Mouse (Mus musculus): ENCODE data around the gene Gna14. TPM values are rescaled to one million over a fixed set of nuclear protein-coding genes. Genes with fewer than 3 reads are reported as not detected.

Gene Gna14
- polyA plus RNA-seq, 1 experiment from 2014 or later, result 0.73 TPM

- 86% methylated on average over 4 of the region's 4 CpGs for WGBS
- Histone ChIP-seq H3K4me1 (ENCODE audit: control insufficient read depth, insufficient read depth, low read length) (no peaks in the 10 kb centered on the region), H3K27me3 (ENCODE audit: control insufficient read depth, insufficient read depth, low read depth, low read length) (no peaks in the 10 kb centered on the region), H3K27ac (ENCODE audit: low read length) (no peak overlapping the region), H3K4me2 (ENCODE audit: low read length) (no peak overlapping the region), H3K36me3 (ENCODE audit: control insufficient read depth, insufficient read depth, low read length) (no peaks in the 10 kb centered on the region), H3K4me3 (ENCODE audit: low read depth, low read length) (no peak overlapping the region), H3K9ac (ENCODE audit: low read depth, low read length) (no peak overlapping the region), H3K9me3 (replicated peaks; ENCODE audit: control insufficient read depth, low read length, poor library complexity, severe bottlenecking) (no peaks in the 10 kb centered on the region)
- ATAC-seq, result no peak
These were observed 78.6 kb downstream of the Gna14 start for GRCm38 (mm10) chr19:16514201-16514600.

GRCm38 (mm10) chr19:16518569-16518968 is 83.0 kb downstream of the Gna14 start:
- Histone ChIP-seq H3K36me3 (ENCODE audit: control insufficient read depth, insufficient read depth, low read length) (no peaks in the 10 kb centered on the region), H3K27me3 (ENCODE audit: control insufficient read depth, insufficient read depth, low read depth, low read length) (no peaks in the 10 kb centered on the region), H3K4me1 (ENCODE audit: control insufficient read depth, insufficient read depth, low read length) (no peaks in the 10 kb centered on the region), H3K4me3 (ENCODE audit: low read depth, low read length) (no peak overlapping the region), H3K27ac (ENCODE audit: low read length) (no peak overlapping the region), H3K4me2 (ENCODE audit: low read length) (no peak overlapping the region), H3K9me3 (replicated peaks; ENCODE audit: control insufficient read depth, low read length, poor library complexity, severe bottlenecking) (no peaks in the 10 kb centered on the region), H3K9ac (ENCODE audit: low read depth, low read length) (no peak overlapping the region)
- WGBS, result 80% methylated on average over 3 of the region's 3 CpGs
- no peak for ATAC-seq

DNA sequence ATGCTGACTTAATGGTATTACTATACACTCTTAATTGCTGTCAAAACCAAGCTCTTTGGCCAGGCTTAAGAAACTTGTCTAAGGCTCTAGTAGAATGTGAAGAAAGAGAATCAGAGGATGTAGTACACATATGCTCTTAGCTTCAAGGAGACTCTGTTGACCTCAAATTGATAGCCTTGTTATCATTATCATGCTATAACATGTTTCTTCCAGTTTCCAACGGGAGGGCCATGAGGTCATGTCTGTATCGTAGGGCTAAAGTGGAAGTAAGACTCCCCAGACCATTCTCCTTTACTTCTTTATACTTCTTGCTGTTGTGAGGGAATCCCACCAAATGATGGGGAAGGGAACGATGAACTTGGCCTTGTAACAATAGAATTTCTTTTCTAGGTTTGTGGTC is 85.0 kb downstream of the Gna14 start:
- Histone ChIP-seq H3K27ac (ENCODE audit: low read length) (no peak overlapping the region), H3K27me3 (ENCODE audit: control insufficient read depth, insufficient read depth, low read depth, low read length) (no peaks in the 10 kb centered on the region), H3K4me1 (ENCODE audit: control insufficient read depth, insufficient read depth, low read length) (no peaks in the 10 kb centered on the region), H3K9me3 (replicated peaks; ENCODE audit: control insufficient read depth, low read length, poor library complexity, severe bottlenecking) (no peaks in the 10 kb centered on the region), H3K4me2 (ENCODE audit: low read length) (no peak overlapping the region), H3K9ac (ENCODE audit: low read depth, low read length) (no peak overlapping the region), H3K4me3 (ENCODE audit: low read depth, low read length) (no peak overlapping the region), H3K36me3 (ENCODE audit: control insufficient read depth, insufficient read depth, low read length) (no peaks in the 10 kb centered on the region)
- ATAC-seq, result no peak
- WGBS, result 92% methylated on average over 3 of the region's 3 CpGs

DNA sequence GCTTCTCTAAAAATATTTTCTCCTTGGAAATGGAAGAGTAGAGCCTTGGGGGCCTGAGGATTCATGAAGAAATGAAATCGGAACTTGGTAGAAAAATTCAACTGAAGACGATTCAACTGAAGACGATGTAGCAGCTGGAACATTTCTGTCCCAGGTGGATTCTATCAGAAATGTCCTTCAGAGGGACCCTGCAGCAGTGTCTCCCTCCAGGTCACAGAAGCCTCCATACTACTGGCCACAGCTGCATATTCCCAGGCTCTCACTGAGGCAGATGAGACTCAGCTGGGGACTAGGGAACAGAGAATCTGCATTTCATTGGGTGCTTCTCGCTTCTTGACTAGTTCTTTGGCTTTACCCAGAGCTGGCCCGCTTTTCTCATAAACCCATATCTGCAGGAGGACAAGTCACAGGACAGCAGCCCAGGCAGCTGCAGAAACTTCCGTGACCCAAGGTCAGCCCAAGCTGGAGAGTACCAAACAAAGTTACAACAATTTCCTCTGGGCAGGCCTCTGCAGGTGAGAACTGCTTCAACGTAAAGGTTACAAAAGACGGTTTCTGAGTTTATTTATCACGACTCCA is 90.8 kb downstream of the Gna14 start:
- Histone ChIP-seq H3K36me3 (ENCODE audit: control insufficient read depth, insufficient read depth, low read length) (no peaks in the 10 kb centered on the region), H3K4me2 (ENCODE audit: low read length) (no peak overlapping the region), H3K27ac (ENCODE audit: low read length) (no peak overlapping the region), H3K9me3 (replicated peaks; ENCODE audit: control insufficient read depth, low read length, poor library complexity, severe bottlenecking) (no peaks in the 10 kb centered on the region), H3K27me3 (ENCODE audit: control insufficient read depth, insufficient read depth, low read depth, low read length) (no peaks in the 10 kb centered on the region), H3K9ac (ENCODE audit: low read depth, low read length) (no peak overlapping the region), H3K4me1 (ENCODE audit: control insufficient read depth, insufficient read depth, low read length) (no peaks in the 10 kb centered on the region), H3K4me3 (ENCODE audit: low read depth, low read length) (no peak overlapping the region)
- WGBS, result 94% methylated on average over 9 of the region's 9 CpGs
- ATAC-seq, result no peak

DNA sequence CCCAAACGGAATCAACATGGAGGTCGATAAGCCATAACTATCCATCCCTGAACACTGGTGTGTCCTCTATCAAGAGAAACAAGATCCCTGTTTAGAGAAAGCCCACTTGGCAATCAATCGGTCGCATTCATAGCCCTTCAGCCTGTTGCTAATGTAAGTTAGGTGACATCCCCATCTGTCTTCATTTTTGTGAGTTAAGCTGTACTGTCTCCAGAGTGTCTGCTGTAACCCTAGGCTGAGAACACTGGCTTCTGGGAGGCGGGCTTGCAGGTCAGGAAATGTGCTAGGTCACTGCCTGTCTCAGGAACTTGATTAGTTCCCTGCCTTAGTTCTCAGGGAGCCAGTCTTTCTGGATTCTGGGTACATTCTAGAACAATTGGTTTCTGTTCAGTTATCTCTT is 91.5 kb downstream of the Gna14 start:
- H3K27me3 ChIP-seq (ENCODE audit: control insufficient read depth, insufficient read depth, low read depth, low read length), result no peaks in the 10 kb centered on the region
- H3K27ac ChIP-seq (ENCODE audit: low read length), result no peak overlapping the region
- no peak overlapping the region for H3K9ac ChIP-seq (ENCODE audit: low read depth, low read length)
- whole genome bisulfite sequencing, result 85% methylated on average over 5 of the region's 5 CpGs
- H3K4me1 ChIP-seq (ENCODE audit: control insufficient read depth, insufficient read depth, low read length), result no peaks in the 10 kb centered on the region
- no peak for ATAC-seq
- no peaks in the 10 kb centered on the region for H3K9me3 ChIP-seq (replicated peaks; ENCODE audit: control insufficient read depth, low read length, poor library complexity, severe bottlenecking)
- H3K36me3 ChIP-seq (ENCODE audit: control insufficient read depth, insufficient read depth, low read length), result no peaks in the 10 kb centered on the region
- H3K4me2 ChIP-seq (ENCODE audit: low read length), result no peak overlapping the region
- H3K4me3 ChIP-seq (ENCODE audit: low read depth, low read length), result no peak overlapping the region

- no peak for ATAC-seq
- Histone ChIP-seq H3K36me3 (ENCODE audit: control insufficient read depth, insufficient read depth, low read length) (no peaks in the 10 kb centered on the region), H3K27me3 (ENCODE audit: control insufficient read depth, insufficient read depth, low read depth, low read length) (no peaks in the 10 kb centered on the region)
These were observed 92.8 kb downstream of the Gna14 start for GRCm38 (mm10) chr19:16528225-16528828.

DNA sequence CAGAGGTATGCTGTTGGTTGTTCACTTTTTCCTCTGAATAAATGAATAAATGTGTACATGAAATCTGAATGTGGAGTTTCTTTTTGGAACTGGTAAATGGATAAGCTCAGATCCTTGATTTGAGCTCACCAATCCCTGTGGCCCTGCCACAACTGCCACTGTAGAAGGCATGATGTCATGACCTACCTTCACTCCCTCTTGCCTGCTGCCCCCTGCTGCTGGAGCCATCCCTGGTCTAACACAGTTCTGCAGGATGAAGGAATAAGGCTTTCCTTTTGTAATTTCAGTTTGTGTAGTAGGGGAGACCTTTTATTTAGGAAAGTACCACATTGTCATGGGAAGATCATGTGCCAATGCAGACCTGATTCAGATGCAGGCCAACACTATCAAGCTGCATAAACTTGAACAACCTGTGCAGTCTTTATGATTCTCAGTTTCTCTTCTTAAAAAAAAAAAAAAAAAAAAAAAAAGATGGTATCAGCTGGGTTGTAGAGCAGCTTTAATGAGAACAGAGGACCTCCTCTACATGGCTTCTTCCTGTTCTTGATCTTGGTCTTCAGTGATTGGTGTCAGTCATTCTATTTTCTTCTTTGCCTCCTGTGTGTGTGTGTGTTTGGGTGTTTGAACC is 93.8 kb downstream of the Gna14 start:
- no peak overlapping the region for H3K27ac ChIP-seq (ENCODE audit: low read length)
- no peaks in the 10 kb centered on the region for H3K9me3 ChIP-seq (replicated peaks; ENCODE audit: control insufficient read depth, low read length, poor library complexity, severe bottlenecking)
- no peak overlapping the region for H3K9ac ChIP-seq (ENCODE audit: low read depth, low read length)
- no peak for ATAC-seq
- H3K36me3 ChIP-seq (ENCODE audit: control insufficient read depth, insufficient read depth, low read length), result no peaks in the 10 kb centered on the region
- no peak overlapping the region for H3K4me3 ChIP-seq (ENCODE audit: low read depth, low read length)
- H3K27me3 ChIP-seq (ENCODE audit: control insufficient read depth, insufficient read depth, low read depth, low read length), result no peaks in the 10 kb centered on the region
- H3K4me2 ChIP-seq (ENCODE audit: low read length), result no peak overlapping the region
- no peaks in the 10 kb centered on the region for H3K4me1 ChIP-seq (ENCODE audit: control insufficient read depth, insufficient read depth, low read length)

More at GRCm38 (mm10) chr19:16528225-16528828, 92.8 kb downstream of the Gna14 start:
- no peaks in the 10 kb centered on the region for H3K9me3 ChIP-seq (replicated peaks; ENCODE audit: control insufficient read depth, low read length, poor library complexity, severe bottlenecking)
- no peak overlapping the region for H3K4me3 ChIP-seq (ENCODE audit: low read depth, low read length)
- H3K9ac ChIP-seq (ENCODE audit: low read depth, low read length), result no peak overlapping the region
- H3K4me2 ChIP-seq (ENCODE audit: low read length), result no peak overlapping the region
- WGBS, result 82% methylated on average over 3 of the region's 3 CpGs
- H3K4me1 ChIP-seq (ENCODE audit: control insufficient read depth, insufficient read depth, low read length), result no peaks in the 10 kb centered on the region
- no peak overlapping the region for H3K27ac ChIP-seq (ENCODE audit: low read length)

- no peaks in the 10 kb centered on the region for H3K27me3 ChIP-seq (ENCODE audit: control insufficient read depth, insufficient read depth, low read depth, low read length)
- WGBS, result 85% methylated on average over 4 of the region's 4 CpGs
- no peaks in the 10 kb centered on the region for H3K9me3 ChIP-seq (replicated peaks; ENCODE audit: control insufficient read depth, low read length, poor library complexity, severe bottlenecking)
- H3K9ac ChIP-seq (ENCODE audit: low read depth, low read length), result no peak overlapping the region
- H3K4me3 ChIP-seq (ENCODE audit: low read depth, low read length), result no peak overlapping the region
- no peak overlapping the region for H3K4me2 ChIP-seq (ENCODE audit: low read length)
- no peaks in the 10 kb centered on the region for H3K4me1 ChIP-seq (ENCODE audit: control insufficient read depth, insufficient read depth, low read length)
- H3K27ac ChIP-seq (ENCODE audit: low read length), result no peak overlapping the region
- ATAC-seq, result no peak
- H3K36me3 ChIP-seq (ENCODE audit: control insufficient read depth, insufficient read depth, low read length), result no peaks in the 10 kb centered on the region
These were observed 94.4 kb downstream of the Gna14 start for GRCm38 (mm10) chr19:16529999-16530398.

DNA sequence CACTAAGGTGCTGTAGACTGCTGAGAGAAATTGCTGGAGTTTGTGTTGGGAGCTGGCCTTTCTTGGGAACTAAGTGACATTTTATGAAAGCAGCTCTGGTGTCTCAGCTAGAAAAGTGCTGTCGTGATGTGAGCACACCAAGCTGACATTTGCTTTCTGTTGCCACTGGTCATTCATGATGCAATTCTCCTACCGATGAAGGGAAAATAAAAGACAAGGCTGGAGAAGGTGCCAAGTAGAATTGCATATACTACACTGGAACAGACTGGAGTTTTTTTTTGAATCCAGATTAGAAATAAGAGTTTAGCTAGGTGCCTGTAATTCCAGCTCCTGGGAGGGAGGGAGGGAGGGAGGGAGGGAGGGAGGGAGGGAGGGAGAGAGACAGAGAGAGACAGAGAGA is 98.7 kb downstream of the Gna14 start:
- Histone ChIP-seq H3K4me3 (ENCODE audit: low read depth, low read length) (no peak overlapping the region), H3K4me1 (ENCODE audit: control insufficient read depth, insufficient read depth, low read length) (no peaks in the 10 kb centered on the region), H3K9me3 (replicated peaks; ENCODE audit: control insufficient read depth, low read length, poor library complexity, severe bottlenecking) (no peaks in the 10 kb centered on the region), H3K36me3 (ENCODE audit: control insufficient read depth, insufficient read depth, low read length) (no peaks in the 10 kb centered on the region), H3K27ac (ENCODE audit: low read length) (no peak overlapping the region), H3K27me3 (ENCODE audit: control insufficient read depth, insufficient read depth, low read depth, low read length) (no peaks in the 10 kb centered on the region), H3K4me2 (ENCODE audit: low read length) (no peak overlapping the region), H3K9ac (ENCODE audit: low read depth, low read length) (no peak overlapping the region)
- WGBS, result 84% methylated on average over 2 of the region's 2 CpGs
- ATAC-seq, result no peak

Data from midbrain, embryonic 16.5 days (tissue).